Mouse (Mus musculus): ENCODE results near the gene Ppp1r9a. TPM values are rescaled to one million over a fixed set of nuclear protein-coding genes. Genes with fewer than 3 reads are reported as not detected.

Ppp1r9a gene
- polyA plus RNA-seq, 1 experiment from 2014 or later, result 17.8 TPM

- H3K27me3 ChIP-seq (ENCODE audit: control insufficient read depth, insufficient read depth, low read length), result no peaks in the 10 kb centered on the region
- H3K36me3 ChIP-seq (ENCODE audit: control insufficient read depth, insufficient read depth, low read length), result no peaks in the 10 kb centered on the region
- H3K4me1 ChIP-seq (ENCODE audit: control insufficient read depth, insufficient read depth, low read length), result peaks cover 11% of the 10 kb centered on the region
- H3K27ac ChIP-seq (ENCODE audit: low read depth, low read length), result no peak overlapping the region
- H3K9me3 ChIP-seq (ENCODE audit: control insufficient read depth, low read length), result no peaks in the 10 kb centered on the region
- no peak for ATAC-seq (ENCODE audit: low FRiP score)
- no peak for DNase-seq (ENCODE audit: low spot score, missing footprints)
- no peak overlapping the region for H3K9ac ChIP-seq (ENCODE audit: low read length)
- no peak overlapping the region for H3K4me2 ChIP-seq
- no peak overlapping the region for H3K4me3 ChIP-seq (ENCODE audit: low read depth, low read length)
- WGBS, result 90% methylated on average over 6 of the region's 6 CpGs
Observed at GRCm38 (mm10) chr6:5006283-5006946, 103.7 kb downstream of the Ppp1r9a start.

- DNase-seq (ENCODE audit: low spot score, missing footprints) (no peak), ATAC-seq (ENCODE audit: low FRiP score) (no peak)
- H3K27me3 ChIP-seq (ENCODE audit: control insufficient read depth, insufficient read depth, low read length), result no peaks in the 10 kb centered on the region
- H3K9ac ChIP-seq (ENCODE audit: low read length), result no peak overlapping the region
- H3K9me3 ChIP-seq (ENCODE audit: control insufficient read depth, low read length), result no peaks in the 10 kb centered on the region
- 57% methylated on average over 2 of the region's 2 CpGs for WGBS
- no peak overlapping the region for H3K4me2 ChIP-seq
- H3K4me3 ChIP-seq (ENCODE audit: low read depth, low read length), result no peak overlapping the region
- no peaks in the 10 kb centered on the region for H3K36me3 ChIP-seq (ENCODE audit: control insufficient read depth, insufficient read depth, low read length)
- peaks cover 25% of the 10 kb centered on the region for H3K4me1 ChIP-seq (ENCODE audit: control insufficient read depth, insufficient read depth, low read length)
- H3K27ac ChIP-seq (ENCODE audit: low read depth, low read length), result no peak overlapping the region
Observed at GRCm38 (mm10) chr6:5008166-5008565, 105.4 kb downstream of the Ppp1r9a start.

GRCm38 (mm10) chr6:5008603-5009002 lies 105.9 kb downstream of the Ppp1r9a start:
- no peak for ATAC-seq (ENCODE audit: low FRiP score)
- Histone ChIP-seq H3K27ac (ENCODE audit: low read depth, low read length) (no peak overlapping the region), H3K9me3 (ENCODE audit: control insufficient read depth, low read length) (no peaks in the 10 kb centered on the region), H3K27me3 (ENCODE audit: control insufficient read depth, insufficient read depth, low read length) (no peaks in the 10 kb centered on the region), H3K4me2 (no peak overlapping the region), H3K4me1 (ENCODE audit: control insufficient read depth, insufficient read depth, low read length) (peaks cover 25% of the 10 kb centered on the region), H3K4me3 (ENCODE audit: low read depth, low read length) (no peak overlapping the region), H3K36me3 (ENCODE audit: control insufficient read depth, insufficient read depth, low read length) (no peaks in the 10 kb centered on the region), H3K9ac (ENCODE audit: low read length) (no peak overlapping the region)
- WGBS, result 71% methylated on average over 15 of the region's 15 CpGs
- DNase-seq (ENCODE audit: low spot score, missing footprints), result no peak

- Histone ChIP-seq H3K4me3 (ENCODE audit: low read depth, low read length) (no peak overlapping the region), H3K9ac (ENCODE audit: low read length) (0 out of 2 replicates have a peak overlapping the region, but pooled peaks have one; percentile 17)
Observed at GRCm38 (mm10) chr6:5010553-5011416, 108.1 kb downstream of the Ppp1r9a start.

GRCm38 (mm10) chr6:5012794-5013193 lies 110.1 kb downstream of the Ppp1r9a start:
- ATAC-seq (ENCODE audit: low FRiP score), result peak; percentile 57; the same call in 1 of the 2 replicates
- WGBS, result 11% methylated on average over 4 of the region's 4 CpGs
- Histone ChIP-seq H3K4me2 (no peak overlapping the region), H3K27ac (ENCODE audit: low read depth, low read length) (no peak overlapping the region), H3K27me3 (ENCODE audit: control insufficient read depth, insufficient read depth, low read length) (no peaks in the 10 kb centered on the region), H3K9me3 (ENCODE audit: control insufficient read depth, low read length) (no peaks in the 10 kb centered on the region), H3K4me3 (ENCODE audit: low read depth, low read length) (no peak overlapping the region), H3K36me3 (ENCODE audit: control insufficient read depth, insufficient read depth, low read length) (no peaks in the 10 kb centered on the region), H3K9ac (ENCODE audit: low read length) (no peak overlapping the region), H3K4me1 (ENCODE audit: control insufficient read depth, insufficient read depth, low read length) (peaks cover 25% of the 10 kb centered on the region)
- DNase-seq (ENCODE audit: low spot score, missing footprints), result no peak

More at GRCm38 (mm10) chr6:5010553-5011416, 108.1 kb downstream of the Ppp1r9a start:
- DNase-seq (ENCODE audit: low spot score, missing footprints) (no peak), ATAC-seq (ENCODE audit: low FRiP score) (peak; percentile 77)
- H3K27ac ChIP-seq (ENCODE audit: low read depth, low read length), result peak overlapping the region; percentile 52; the same call in 1 of the 2 replicates
- H3K36me3 ChIP-seq (ENCODE audit: control insufficient read depth, insufficient read depth, low read length), result no peaks in the 10 kb centered on the region
- peaks cover 25% of the 10 kb centered on the region for H3K4me1 ChIP-seq (ENCODE audit: control insufficient read depth, insufficient read depth, low read length)
- no peaks in the 10 kb centered on the region for H3K27me3 ChIP-seq (ENCODE audit: control insufficient read depth, insufficient read depth, low read length)
- H3K4me2 ChIP-seq, result no peak overlapping the region; the same call in 1 of the 2 replicates
- WGBS, result 13% methylated on average over 11 of the region's 11 CpGs
- no peaks in the 10 kb centered on the region for H3K9me3 ChIP-seq (ENCODE audit: control insufficient read depth, low read length)

GRCm38 (mm10) chr6:5014567-5014966 lies 111.8 kb downstream of the Ppp1r9a start:
- 96% methylated on average over 6 of the region's 6 CpGs for WGBS

GRCm38 (mm10) chr6:5015173-5015572 lies 112.5 kb downstream of the Ppp1r9a start:
- no peaks in the 10 kb centered on the region for H3K27me3 ChIP-seq (ENCODE audit: control insufficient read depth, insufficient read depth, low read length)
- H3K4me2 ChIP-seq, result no peak overlapping the region
- 82% methylated on average over 2 of the region's 2 CpGs for WGBS
- no peaks in the 10 kb centered on the region for H3K9me3 ChIP-seq (ENCODE audit: control insufficient read depth, low read length)
- H3K27ac ChIP-seq (ENCODE audit: low read depth, low read length), result no peak overlapping the region
- DNase-seq (ENCODE audit: low spot score, missing footprints), result peak; percentile 64
- no peaks in the 10 kb centered on the region for H3K36me3 ChIP-seq (ENCODE audit: control insufficient read depth, insufficient read depth, low read length)
- ATAC-seq (ENCODE audit: low FRiP score), result no peak
- H3K4me3 ChIP-seq (ENCODE audit: low read depth, low read length), result no peak overlapping the region
- no peak overlapping the region for H3K9ac ChIP-seq (ENCODE audit: low read length)
- peaks cover 25% of the 10 kb centered on the region for H3K4me1 ChIP-seq (ENCODE audit: control insufficient read depth, insufficient read depth, low read length)

More at GRCm38 (mm10) chr6:5014567-5014966, 111.8 kb downstream of the Ppp1r9a start:
- no peak overlapping the region for H3K4me3 ChIP-seq (ENCODE audit: low read depth, low read length)
- H3K4me1 ChIP-seq (ENCODE audit: control insufficient read depth, insufficient read depth, low read length), result peaks cover 25% of the 10 kb centered on the region
- H3K9ac ChIP-seq (ENCODE audit: low read length), result no peak overlapping the region
- H3K4me2 ChIP-seq, result no peak overlapping the region
- no peaks in the 10 kb centered on the region for H3K36me3 ChIP-seq (ENCODE audit: control insufficient read depth, insufficient read depth, low read length)
- no peak overlapping the region for H3K27ac ChIP-seq (ENCODE audit: low read depth, low read length)
- no peaks in the 10 kb centered on the region for H3K27me3 ChIP-seq (ENCODE audit: control insufficient read depth, insufficient read depth, low read length)
- no peaks in the 10 kb centered on the region for H3K9me3 ChIP-seq (ENCODE audit: control insufficient read depth, low read length)
- no peak for ATAC-seq (ENCODE audit: low FRiP score)
- DNase-seq (ENCODE audit: low spot score, missing footprints), result peak; percentile 78

GRCm38 (mm10) chr6:5017945-5018511 lies 115.3 kb downstream of the Ppp1r9a start:
- H3K4me1 ChIP-seq (ENCODE audit: control insufficient read depth, insufficient read depth, low read length), result no peaks in the 10 kb centered on the region
- H3K4me3 ChIP-seq (ENCODE audit: low read depth, low read length), result no peak overlapping the region
- H3K9me3 ChIP-seq (ENCODE audit: control insufficient read depth, low read length), result no peaks in the 10 kb centered on the region
- no peaks in the 10 kb centered on the region for H3K27me3 ChIP-seq (ENCODE audit: control insufficient read depth, insufficient read depth, low read length)
- ATAC-seq (ENCODE audit: low FRiP score) (no peak), DNase-seq (ENCODE audit: low spot score, missing footprints) (no peak)
- WGBS, result 86% methylated on average over 6 of the region's 6 CpGs
- no peak overlapping the region for H3K27ac ChIP-seq (ENCODE audit: low read depth, low read length)
- no peak overlapping the region for H3K9ac ChIP-seq (ENCODE audit: low read length)
- H3K4me2 ChIP-seq, result no peak overlapping the region
- no peaks in the 10 kb centered on the region for H3K36me3 ChIP-seq (ENCODE audit: control insufficient read depth, insufficient read depth, low read length)

- Histone ChIP-seq H3K9ac (ENCODE audit: low read length) (no peak overlapping the region), H3K4me2 (no peak overlapping the region), H3K9me3 (ENCODE audit: control insufficient read depth, low read length) (no peaks in the 10 kb centered on the region), H3K4me1 (ENCODE audit: control insufficient read depth, insufficient read depth, low read length) (no peaks in the 10 kb centered on the region), H3K27ac (ENCODE audit: low read depth, low read length) (no peak overlapping the region), H3K36me3 (ENCODE audit: control insufficient read depth, insufficient read depth, low read length) (no peaks in the 10 kb centered on the region), H3K4me3 (ENCODE audit: low read depth, low read length) (no peak overlapping the region), H3K27me3 (ENCODE audit: control insufficient read depth, insufficient read depth, low read length) (no peaks in the 10 kb centered on the region)
- DNase-seq (ENCODE audit: low spot score, missing footprints) (no peak), ATAC-seq (ENCODE audit: low FRiP score) (no peak)
- WGBS, result 51% methylated on average over 5 of the region's 5 CpGs
Observed at GRCm38 (mm10) chr6:5019208-5019607, 116.5 kb downstream of the Ppp1r9a start.

Measured in midbrain, embryonic 11.5 days (tissue).